Mouse (Mus musculus) hindbrain, embryonic 12.5 days (tissue): ENCODE measurements around the gene Bmpr2. TPM values are rescaled to one million over a fixed set of nuclear protein-coding genes. Genes with fewer than 3 reads are reported as not detected.
A peak's percentile ranks its signal among the peaks of the same experiment; 100 is the strongest.
"Not testable (repeated sequence)": the region's sequence is repeated elsewhere in the genome, so short reads cannot be mapped to it uniquely, and the experiment has no call there.

ENCODE experiments used
- ATAC-seq: fragments of 200-750 bp; cut with Nextera tagmentation; 2 replicates; pipeline ENCODE4 v1.8.0; 2017; ENCODE audit warnings: moderate TSS enrichment; ENCODE audit not compliant: low FRiP score
- H3K27ac ChIP-seq: fragments of 300-500 bp; sonication (generic); 2 replicates; pipeline ENCODE4 v1.5.1; 2016; ENCODE audit warnings: mild to moderate bottlenecking
- H3K27me3 ChIP-seq: fragments of 300-500 bp; sonication (generic); 2 replicates; pipeline ENCODE4 v1.6.1; 2016; ENCODE audit warnings: mild to moderate bottlenecking
- H3K36me3 ChIP-seq: fragments of 300-500 bp; sonication (generic); 2 replicates; pipeline ENCODE4 v1.6.1; 2016; ENCODE audit warnings: mild to moderate bottlenecking
- H3K4me1 ChIP-seq: fragments of 300-500 bp; sonication (generic); 2 replicates; pipeline ENCODE4 v1.6.1; 2016
- H3K4me2 ChIP-seq: fragments of 300-500 bp; sonication (generic); replicated peaks from 2 replicates; pipeline ENCODE4 v1.6.1; 2016; ENCODE audit warnings: mild to moderate bottlenecking
- H3K4me3 ChIP-seq: fragments of 300-500 bp; sonication (generic); 2 replicates; pipeline ENCODE4 v1.5.1; 2016; ENCODE audit warnings: mild to moderate bottlenecking
- H3K9ac ChIP-seq: fragments of 300-500 bp; sonication (generic); 2 replicates; pipeline ENCODE4 v1.6.1; 2016; ENCODE audit warnings: mild to moderate bottlenecking, moderate library complexity
- H3K9me3 ChIP-seq: fragments of 300-500 bp; sonication (generic); replicated peaks from 2 replicates; pipeline ENCODE4 v1.6.1; 2016; ENCODE audit warnings: mild to moderate bottlenecking
- WGBS: fragments of 180-500 bp; shearing (Covaris S2); methylation state at CpG from one replicate; pipeline ENCODE4 v1.1.7; 2016; 5-methylcytosine and 5-hydroxymethylcytosine counted together
- polyA plus RNA-seq: library from polyadenylated mRNA; unstranded; fragments of >200 nt; fragmentation: Nextera tagmentation; extraction: Ambion mirVana; gene quantifications from 2 replicates; pipeline ENCODE4 v1.2.1, GENCODE M21; 2016

The Bmpr2 gene
- 12.5 and 13.7 TPM in 2 replicates for polyA plus RNA-seq

GRCm38 (mm10) chr1:59763164-59763768 lies at the start of gene Bmpr2:
TSS of gene Bmpr2 (plus strand) at chr1:59763400.
- Histone ChIP-seq H3K27ac (peak within 1 kb of the TSS; percentile 100), H3K9ac (peak within 1 kb of the TSS; percentile 90), H3K9me3 (no peaks in the 10 kb centered on the region), H3K4me2 (peak within 1 kb of the TSS; percentile 77), H3K36me3 (no peaks in the 10 kb centered on the region), H3K4me1 (peaks cover 15% of the 10 kb centered on the region), H3K27me3 (no peaks in the 10 kb centered on the region), H3K4me3 (peak within 1 kb of the TSS; percentile 94)
- under 1% methylated on average over 71 of the region's 75 CpGs for WGBS
- ATAC-seq, result peak; percentile 95

- Histone ChIP-seq H3K9ac (no peak overlapping the region), H3K9me3 (no peaks in the 10 kb centered on the region), H3K4me1 (no peaks in the 10 kb centered on the region), H3K27ac (no peak overlapping the region), H3K4me2 (no peak overlapping the region), H3K4me3 (no peak overlapping the region), H3K36me3 (peaks cover 11% of the 10 kb centered on the region), H3K27me3 (no peaks in the 10 kb centered on the region)
- WGBS, result 61% methylated on average over 4 of the region's 4 CpGs
- no peak for ATAC-seq
Observed at GRCm38 (mm10) chr1:59719900-59720299, 43.3 kb upstream of the Bmpr2 start.

GRCm38 (mm10) chr1:59725661-59726060 lies 37.5 kb upstream of the Bmpr2 start:
- H3K9ac ChIP-seq, result no peak overlapping the region
- no peak overlapping the region for H3K4me2 ChIP-seq
- no peaks in the 10 kb centered on the region for H3K36me3 ChIP-seq
- no peak for ATAC-seq
- no peak overlapping the region for H3K4me3 ChIP-seq
- 63% methylated on average over 4 of the region's 4 CpGs for WGBS
- no peaks in the 10 kb centered on the region for H3K4me1 ChIP-seq
- no peak overlapping the region for H3K27ac ChIP-seq
- no peaks in the 10 kb centered on the region for H3K27me3 ChIP-seq
- H3K9me3 ChIP-seq, result no peaks in the 10 kb centered on the region

- 90% methylated on average over 8 of the region's 8 CpGs for WGBS
- H3K9ac ChIP-seq, result no peak overlapping the region
- no peak for ATAC-seq
- H3K27me3 ChIP-seq, result no peaks in the 10 kb centered on the region
- H3K4me2 ChIP-seq, result no peak overlapping the region
- no peaks in the 10 kb centered on the region for H3K4me1 ChIP-seq
- H3K27ac ChIP-seq, result no peak overlapping the region
- no peaks in the 10 kb centered on the region for H3K9me3 ChIP-seq
- no peaks in the 10 kb centered on the region for H3K36me3 ChIP-seq
- no peak overlapping the region for H3K4me3 ChIP-seq
Observed at GRCm38 (mm10) chr1:59730106-59730505, 33.1 kb upstream of the Bmpr2 start.

- Histone ChIP-seq H3K4me3 (no peak overlapping the region), H3K9me3 (no peaks in the 10 kb centered on the region), H3K36me3 (no peaks in the 10 kb centered on the region), H3K4me1 (no peaks in the 10 kb centered on the region), H3K27ac (no peak overlapping the region), H3K27me3 (no peaks in the 10 kb centered on the region), H3K9ac (no peak overlapping the region), H3K4me2 (no peak overlapping the region)
- ATAC-seq, result no peak
- 78% methylated on average over 4 of the region's 4 CpGs for WGBS
Observed at GRCm38 (mm10) chr1:59730737-59731136, 32.5 kb upstream of the Bmpr2 start.

- Histone ChIP-seq H3K4me1 (no peaks in the 10 kb centered on the region), H3K27me3 (no peaks in the 10 kb centered on the region), H3K4me3 (no peak overlapping the region), H3K36me3 (no peaks in the 10 kb centered on the region), H3K9ac (no peak overlapping the region), H3K9me3 (no peaks in the 10 kb centered on the region), H3K27ac (no peak overlapping the region), H3K4me2 (no peak overlapping the region)
- 83% methylated on average over 6 of the region's 6 CpGs for WGBS
- ATAC-seq, result no peak
Observed at GRCm38 (mm10) chr1:59734076-59734475, 29.1 kb upstream of the Bmpr2 start.

- Histone ChIP-seq H3K4me3 (no peak overlapping the region), H3K36me3 (no peaks in the 10 kb centered on the region), H3K4me1 (no peaks in the 10 kb centered on the region), H3K27ac (no peak overlapping the region), H3K9me3 (no peaks in the 10 kb centered on the region), H3K27me3 (no peaks in the 10 kb centered on the region), H3K9ac (no peak overlapping the region), H3K4me2 (no peak overlapping the region)
- 80% methylated on average over 6 of the region's 6 CpGs for whole genome bisulfite sequencing
- ATAC-seq, result no peak
Observed at GRCm38 (mm10) chr1:59738768-59739414, 24.3 kb upstream of the Bmpr2 start.

- no peak overlapping the region for H3K4me2 ChIP-seq
- H3K27me3 ChIP-seq, result no peaks in the 10 kb centered on the region
- 83% methylated on average over 17 of the region's 17 CpGs for WGBS
- H3K9me3 ChIP-seq, result no peaks in the 10 kb centered on the region
- H3K4me1 ChIP-seq, result no peaks in the 10 kb centered on the region
- H3K36me3 ChIP-seq, result no peaks in the 10 kb centered on the region
- no peak overlapping the region for H3K27ac ChIP-seq
- H3K9ac ChIP-seq, result no peak overlapping the region
- no peak for ATAC-seq
- H3K4me3 ChIP-seq, result no peak overlapping the region
Observed at GRCm38 (mm10) chr1:59739577-59740354, 23.4 kb upstream of the Bmpr2 start.

GRCm38 (mm10) chr1:59749047-59749446 lies 14.2 kb upstream of the Bmpr2 start:
- no peaks in the 10 kb centered on the region for H3K36me3 ChIP-seq
- no peak overlapping the region for H3K4me3 ChIP-seq
- H3K27ac ChIP-seq, result no peak overlapping the region
- H3K27me3 ChIP-seq, result no peaks in the 10 kb centered on the region
- 74% methylated on average over 2 of the region's 2 CpGs for WGBS
- no peaks in the 10 kb centered on the region for H3K4me1 ChIP-seq
- no peak overlapping the region for H3K9ac ChIP-seq
- H3K4me2 ChIP-seq, result no peak overlapping the region
- H3K9me3 ChIP-seq, result no peaks in the 10 kb centered on the region
- no peak for ATAC-seq

GRCm38 (mm10) chr1:59749724-59750123 lies 13.5 kb upstream of the Bmpr2 start:
- ATAC-seq, H3K9me3 ChIP-seq, H3K9ac ChIP-seq, H3K4me3 ChIP-seq, H3K36me3 ChIP-seq, H3K4me1 ChIP-seq, H3K4me2 ChIP-seq, H3K27me3 ChIP-seq, H3K27ac ChIP-seq: not testable (repeated sequence)
- WGBS, result 74% methylated on average over 5 of the region's 5 CpGs

- no peaks in the 10 kb centered on the region for H3K27me3 ChIP-seq
- no peak overlapping the region for H3K9ac ChIP-seq
- no peak overlapping the region for H3K27ac ChIP-seq
- H3K4me2 ChIP-seq, result no peak overlapping the region
- no peak for ATAC-seq
- H3K36me3 ChIP-seq, result no peaks in the 10 kb centered on the region
- H3K4me3 ChIP-seq, result no peak overlapping the region
- WGBS, result 52% methylated on average over 1 of the region's 1 CpGs
- no peaks in the 10 kb centered on the region for H3K4me1 ChIP-seq
- no peaks in the 10 kb centered on the region for H3K9me3 ChIP-seq
Observed at GRCm38 (mm10) chr1:59755298-59755697, 7.9 kb upstream of the Bmpr2 start.

- no peaks in the 10 kb centered on the region for H3K9me3 ChIP-seq
- H3K4me3 ChIP-seq, result no peak overlapping the region
- H3K27ac ChIP-seq, result no peak overlapping the region
- H3K4me1 ChIP-seq, result no peaks in the 10 kb centered on the region
- no peaks in the 10 kb centered on the region for H3K36me3 ChIP-seq
- no peaks in the 10 kb centered on the region for H3K27me3 ChIP-seq
- H3K9ac ChIP-seq, result no peak overlapping the region
- WGBS, result 86% methylated on average over 1 of the region's 1 CpGs
- no peak for ATAC-seq
- H3K4me2 ChIP-seq, result no peak overlapping the region
Observed at GRCm38 (mm10) chr1:59758325-59758724, 4.9 kb upstream of the Bmpr2 start.
